Mouse (Mus musculus) intestine, embryonic 14.5 days (tissue): ENCODE results near the gene Slc16a8. TPM values are rescaled to one million over a fixed set of nuclear protein-coding genes. Genes with fewer than 3 reads are reported as not detected.

Experiments used
- ATAC-seq: fragments of 200-750 bp; cut with Nextera tagmentation; replicated peaks from 2 replicates; pipeline ENCODE4 v1.8.0; 2017; ENCODE audit warnings: low read depth, moderate number of reproducible peaks, moderate TSS enrichment, moderate library complexity; ENCODE audit not compliant: low FRiP score, low TSS enrichment
- DNase-seq: peaks from one replicate; pipeline ENCODE4 v3.0.0-alpha.2; 2018; ENCODE audit warnings: low spot score
- H3K27ac ChIP-seq: fragments of 300-500 bp; sonication (generic); 2 replicates; pipeline ENCODE4 v1.5.1; 2014; ENCODE audit warnings: low read depth, mild to moderate bottlenecking, control low read depth
- H3K27me3 ChIP-seq: fragments of 300-500 bp; sonication (generic); replicated peaks from 2 replicates; pipeline ENCODE4 v1.6.1; 2014; ENCODE audit warnings: low read length, control low read depth; ENCODE audit not compliant: control insufficient read depth, insufficient read depth
- H3K36me3 ChIP-seq: fragments of 300-500 bp; sonication (generic); 2 replicates; pipeline ENCODE4 v1.6.1; 2014; ENCODE audit warnings: low read length, control low read depth; ENCODE audit not compliant: control insufficient read depth, insufficient read depth
- H3K4me1 ChIP-seq: fragments of 300-500 bp; sonication (generic); replicated peaks from 2 replicates; pipeline ENCODE4 v1.6.1; 2014; ENCODE audit warnings: low read length, control low read depth, mixed read lengths; ENCODE audit not compliant: control insufficient read depth, insufficient read depth
- H3K4me2 ChIP-seq: fragments of 300-500 bp; sonication (generic); 2 replicates; pipeline ENCODE4 v1.6.1; 2014; ENCODE audit warnings: low read length
- H3K4me3 ChIP-seq: fragments of 300-500 bp; sonication (generic); 2 replicates; pipeline ENCODE4 v1.5.1; 2014; ENCODE audit warnings: low read depth, low read length, control low read depth, mixed read lengths
- H3K9ac ChIP-seq: fragments of 300-500 bp; sonication (generic); 2 replicates; pipeline ENCODE4 v1.6.1; 2014; ENCODE audit warnings: mild to moderate bottlenecking, low read length
- H3K9me3 ChIP-seq: fragments of 300-500 bp; sonication (generic); 2 replicates; pipeline ENCODE4 v1.6.1; 2016; ENCODE audit warnings: low read length, control low read depth; ENCODE audit not compliant: control insufficient read depth
- WGBS: fragments of 180-500 bp; shearing (Covaris S2); extraction: QIAGEN DNeasy Blood & Tissue Kit; methylation state at CpG from one replicate; pipeline ENCODE4 v1.1.7; 2014; 5-methylcytosine and 5-hydroxymethylcytosine counted together
- polyA plus RNA-seq: library from polyadenylated mRNA; unstranded; fragments of >200 nt; fragmentation: Nextera tagmentation; extraction: Ambion mirVana; gene quantifications from 2 replicates; pipeline ENCODE4 v1.2.1, GENCODE M21; 2014

Slc16a8 gene
- polyA plus RNA-seq, 1 experiment from 2014 or later: 0.19 TPM

GRCm38 (mm10) chr15:79219572-79219971 is 35.0 kb downstream of the Slc16a8 start:
- ATAC-seq (0 out of 2 replicates have a peak, but pooled peaks have one; percentile 7), DNase-seq (no peak)
- H3K4me2 ChIP-seq: no peak overlapping the region
- H3K9me3 ChIP-seq: no peaks in the 10 kb centered on the region
- 0% methylated on average over 1 of the region's 1 CpGs for WGBS
- H3K4me1 ChIP-seq: no peaks in the 10 kb centered on the region
- H3K9ac ChIP-seq: no peak overlapping the region
- no peak overlapping the region for H3K27ac ChIP-seq
- no peak overlapping the region for H3K4me3 ChIP-seq
- H3K36me3 ChIP-seq: no peaks in the 10 kb centered on the region
- no peaks in the 10 kb centered on the region for H3K27me3 ChIP-seq

- DNase-seq (no peak), ATAC-seq (no peak)
- WGBS: 63% methylated on average over 3 of the region's 3 CpGs
- Histone ChIP-seq H3K27ac (no peak overlapping the region), H3K27me3 (no peaks in the 10 kb centered on the region), H3K4me2 (no peak overlapping the region), H3K4me3 (no peak overlapping the region), H3K9ac (no peak overlapping the region), H3K4me1 (no peaks in the 10 kb centered on the region), H3K9me3 (no peaks in the 10 kb centered on the region), H3K36me3 (no peaks in the 10 kb centered on the region)
Observed at GRCm38 (mm10) chr15:79216191-79216590, 38.4 kb downstream of the Slc16a8 start.

- H3K4me3 ChIP-seq: no peak overlapping the region
- H3K9me3 ChIP-seq: no peaks in the 10 kb centered on the region
- no peak for DNase-seq
- no peak for ATAC-seq
- H3K36me3 ChIP-seq: no peaks in the 10 kb centered on the region
- no peaks in the 10 kb centered on the region for H3K27me3 ChIP-seq
- H3K4me2 ChIP-seq: no peak overlapping the region
- H3K27ac ChIP-seq: no peak overlapping the region
- 78% methylated on average over 6 of the region's 6 CpGs for WGBS
- H3K9ac ChIP-seq: no peak overlapping the region
- no peaks in the 10 kb centered on the region for H3K4me1 ChIP-seq
Observed at GRCm38 (mm10) chr15:79213591-79213990, 41.0 kb downstream of the Slc16a8 start.

GRCm38 (mm10) chr15:79212750-79213446 is 41.7 kb downstream of the Slc16a8 start:
- Histone ChIP-seq H3K4me3 (no peak overlapping the region), H3K27me3 (no peaks in the 10 kb centered on the region), H3K4me2 (no peak overlapping the region), H3K4me1 (no peaks in the 10 kb centered on the region), H3K27ac (peak overlapping the region; percentile 5; the same call in 1 of the 2 replicates), H3K9ac (no peak overlapping the region), H3K9me3 (no peaks in the 10 kb centered on the region), H3K36me3 (no peaks in the 10 kb centered on the region)
- WGBS: 84% methylated on average over 26 of the region's 26 CpGs
- ATAC-seq (peak; percentile 57), DNase-seq (no peak)

GRCm38 (mm10) chr15:79210357-79210756 is 44.2 kb downstream of the Slc16a8 start:
- no peak for DNase-seq
- no peak overlapping the region for H3K4me2 ChIP-seq
- H3K27me3 ChIP-seq: no peaks in the 10 kb centered on the region
- H3K4me3 ChIP-seq: no peak overlapping the region
- H3K9me3 ChIP-seq: no peaks in the 10 kb centered on the region
- H3K9ac ChIP-seq: no peak overlapping the region
- 61% methylated on average over 2 of the region's 2 CpGs for WGBS
- no peak for ATAC-seq
- no peak overlapping the region for H3K27ac ChIP-seq
- no peaks in the 10 kb centered on the region for H3K36me3 ChIP-seq
- no peaks in the 10 kb centered on the region for H3K4me1 ChIP-seq

GRCm38 (mm10) chr15:79208758-79209439 is 45.7 kb downstream of the Slc16a8 start:
- no peak overlapping the region for H3K4me3 ChIP-seq
- no peaks in the 10 kb centered on the region for H3K36me3 ChIP-seq
- DNase-seq: no peak
- no peak overlapping the region for H3K4me2 ChIP-seq
- no peak overlapping the region for H3K27ac ChIP-seq
- ATAC-seq: no peak
- H3K9ac ChIP-seq: no peak overlapping the region
- H3K9me3 ChIP-seq: no peaks in the 10 kb centered on the region
- WGBS: 71% methylated on average over 27 of the region's 27 CpGs
- no peaks in the 10 kb centered on the region for H3K27me3 ChIP-seq
- no peaks in the 10 kb centered on the region for H3K4me1 ChIP-seq

- Histone ChIP-seq H3K27me3 (no peaks in the 10 kb centered on the region), H3K4me3 (no peak overlapping the region), H3K36me3 (no peaks in the 10 kb centered on the region), H3K4me1 (no peaks in the 10 kb centered on the region), H3K4me2 (no peak overlapping the region), H3K9ac (no peak overlapping the region), H3K27ac (no peak overlapping the region), H3K9me3 (no peaks in the 10 kb centered on the region)
- WGBS: 74% methylated on average over 6 of the region's 6 CpGs
- DNase-seq: no peak
- ATAC-seq: no peak
Observed at GRCm38 (mm10) chr15:79208211-79208610, 46.4 kb downstream of the Slc16a8 start.

- ATAC-seq (0 out of 2 replicates have a peak, but pooled peaks have one; percentile 13), DNase-seq (no peak)
- no peaks in the 10 kb centered on the region for H3K27me3 ChIP-seq
- H3K36me3 ChIP-seq: no peaks in the 10 kb centered on the region
- no peak overlapping the region for H3K9ac ChIP-seq
- H3K4me3 ChIP-seq: no peak overlapping the region
- no peaks in the 10 kb centered on the region for H3K9me3 ChIP-seq
- no peak overlapping the region for H3K4me2 ChIP-seq
- WGBS: 18% methylated on average over 10 of the region's 10 CpGs
- peaks cover 10% of the 10 kb centered on the region for H3K4me1 ChIP-seq
- no peak overlapping the region for H3K27ac ChIP-seq
Observed at GRCm38 (mm10) chr15:79202575-79202974, 52.0 kb downstream of the Slc16a8 start.
